Mouse (Mus musculus) kidney, embryonic 16.5 days (tissue): ENCODE measurements at regions not wholly inside any gene's neighbourhood (a gene's known extent, or its start where the extent isn't known, plus 50 kb on each side); places are given as distances from the start of the nearest gene placed in this dataset.
A peak's percentile ranks its signal among the peaks of the same experiment; 100 is the strongest.

Source experiments
- ATAC-seq: fragments of 200-750 bp; cut with Nextera tagmentation; 2 replicates; pipeline ENCODE4 v1.8.0; 2017; ENCODE audit warnings: moderate TSS enrichment; ENCODE audit not compliant: low FRiP score, low TSS enrichment
- H3K27ac ChIP-seq: fragments of 300-500 bp; sonication (generic); 2 replicates; pipeline ENCODE4 v1.5.1; 2014; ENCODE audit warnings: low read length
- H3K27me3 ChIP-seq: fragments of 300-500 bp; sonication (generic); 2 replicates; pipeline ENCODE4 v1.6.1; 2014; ENCODE audit warnings: low read length, control low read depth, mixed read lengths; ENCODE audit not compliant: insufficient read depth
- H3K36me3 ChIP-seq: fragments of 300-500 bp; sonication (generic); 2 replicates; pipeline ENCODE4 v1.6.1; 2014; ENCODE audit warnings: low read length, control low read depth, mixed read lengths; ENCODE audit not compliant: insufficient read depth
- H3K4me1 ChIP-seq: fragments of 300-500 bp; sonication (generic); 2 replicates; pipeline ENCODE4 v1.6.1; 2014; ENCODE audit warnings: low read length, control low read depth, mixed read lengths; ENCODE audit not compliant: insufficient read depth
- H3K4me2 ChIP-seq: fragments of 300-500 bp; sonication (generic); replicated peaks from 2 replicates; pipeline ENCODE4 v1.6.1; 2014; ENCODE audit warnings: low read depth, low read length
- H3K4me3 ChIP-seq: fragments of 300-500 bp; sonication (generic); 2 replicates; pipeline ENCODE4 v1.5.1; 2014; ENCODE audit warnings: mild to moderate bottlenecking, low read length
- H3K9ac ChIP-seq: fragments of 300-500 bp; sonication (generic); replicated peaks from 2 replicates; pipeline ENCODE4 v1.6.1; 2014; ENCODE audit warnings: low read length
- H3K9me3 ChIP-seq: fragments of 300-500 bp; sonication (generic); 2 replicates; pipeline ENCODE4 v1.6.1; 2016; ENCODE audit warnings: low read length, control low read depth
- whole genome bisulfite sequencing: fragments of 180-500 bp; shearing (Covaris S2); extraction: QIAGEN DNeasy Blood & Tissue Kit; methylation state at CpG from one replicate; pipeline ENCODE4 v1.1.7; 2014; 5-methylcytosine and 5-hydroxymethylcytosine counted together

DNA sequence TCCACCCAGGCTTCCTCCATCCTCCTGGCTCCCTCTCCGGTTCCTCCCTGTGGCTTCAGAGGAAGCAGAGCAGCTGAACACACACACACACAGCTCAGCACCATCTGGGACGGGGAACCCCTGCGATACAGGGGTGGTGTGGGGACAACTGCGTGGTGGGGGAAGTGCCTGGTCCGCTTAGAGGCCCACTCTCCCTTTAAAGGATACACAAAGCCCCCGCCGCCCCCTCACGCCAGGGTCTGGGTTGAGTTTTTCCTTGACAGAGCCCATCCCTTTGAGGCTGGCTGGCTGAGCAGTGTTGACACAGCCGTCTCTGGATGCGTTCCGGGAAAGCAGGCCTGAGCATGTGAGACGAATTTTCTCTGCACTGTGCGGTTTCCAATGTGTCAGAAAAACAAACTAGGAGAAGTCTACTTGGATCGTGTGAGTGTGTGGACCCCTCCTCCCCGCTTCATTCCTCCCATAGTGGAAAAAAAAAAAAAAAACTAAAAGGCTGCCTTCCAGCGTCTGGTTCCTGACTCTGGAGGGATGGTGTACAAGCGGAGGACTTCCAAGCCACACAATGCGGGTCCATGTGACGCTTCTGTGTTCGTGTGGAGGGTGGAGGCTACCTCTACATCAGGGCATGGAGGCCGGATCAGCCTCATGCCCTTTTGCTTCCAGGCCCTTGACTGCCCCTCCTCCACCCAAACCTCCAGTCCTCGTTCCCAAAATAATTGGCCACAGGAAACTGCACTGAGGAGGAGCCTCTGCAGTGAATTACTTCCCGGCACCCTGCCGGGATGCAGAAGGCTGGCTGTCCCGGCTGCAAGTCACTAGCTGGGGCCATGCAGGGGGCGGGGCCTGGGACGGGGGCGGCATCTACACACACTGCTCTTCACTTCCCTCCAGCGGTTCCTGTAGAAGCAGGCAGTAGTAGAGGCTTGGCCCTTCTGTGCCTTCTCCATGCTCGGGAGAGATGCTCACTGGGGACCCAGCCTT is 120.0 kb downstream of the Rpl14 start:
- peak; percentile 96 for ATAC-seq
- H3K9ac ChIP-seq: peak overlapping the region; percentile 33
- 4% methylated on average over 30 of the region's 30 CpGs for WGBS

DNA sequence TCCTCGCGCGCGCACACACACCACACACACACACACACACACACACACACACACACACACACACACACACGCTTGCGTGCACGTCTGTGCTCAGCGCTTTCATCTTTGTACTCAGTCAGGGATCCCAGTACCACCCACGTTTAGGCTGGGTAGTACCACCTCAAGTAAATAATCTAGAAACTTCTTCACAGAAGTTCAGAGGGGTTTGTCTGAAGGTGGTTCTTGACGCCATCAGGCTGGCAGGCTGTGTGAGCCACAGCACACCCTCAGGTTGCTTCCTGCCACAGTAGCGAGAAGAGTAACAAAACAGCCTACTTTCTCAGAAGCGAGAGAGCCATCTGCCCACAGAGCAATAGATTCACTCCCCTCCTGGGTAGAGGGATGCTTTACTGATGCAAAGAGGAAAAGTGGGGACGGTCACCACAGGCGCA is 120.7 kb downstream of the Rpl14 start:
- H3K4me3 ChIP-seq: peak overlapping the region; percentile 35

More for the DNA sequence above, 120.0 kb downstream of the Rpl14 start:
- Histone ChIP-seq H3K9me3 (no peaks in the 10 kb centered on the region), H3K4me1 (peaks cover 37% of the 10 kb centered on the region), H3K27me3 (no peaks in the 10 kb centered on the region), H3K27ac (peak overlapping the region; percentile 98), H3K4me3 (peak overlapping the region; percentile 35), H3K4me2 (peak overlapping the region; percentile 51), H3K36me3 (no peaks in the 10 kb centered on the region)

DNA sequence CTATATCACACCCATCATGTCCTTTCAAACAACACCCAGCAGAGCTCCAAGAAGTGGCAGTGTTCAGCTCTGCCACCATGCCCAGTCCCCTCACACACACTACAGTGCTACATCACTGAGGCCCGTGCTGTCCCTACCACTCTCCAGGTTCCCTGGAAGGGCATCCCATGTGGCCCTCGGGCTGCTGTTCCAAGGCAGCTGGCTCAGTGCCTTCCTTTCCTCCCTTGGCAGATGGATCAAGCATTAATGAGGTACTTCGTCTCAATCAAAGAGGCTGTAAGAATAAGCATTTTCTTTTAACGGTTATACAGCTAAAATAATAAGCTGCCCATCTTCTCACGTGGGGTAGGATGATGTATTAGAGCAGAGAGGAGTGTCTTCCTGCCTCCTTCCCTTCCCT is 123.2 kb downstream of the Rpl14 start:
- WGBS: 32% methylated on average over 5 of the region's 5 CpGs
- H3K4me3 ChIP-seq: no peak overlapping the region
- H3K27ac ChIP-seq: no peak overlapping the region
- ATAC-seq: no peak
- no peak overlapping the region for H3K4me2 ChIP-seq
- H3K27me3 ChIP-seq: no peaks in the 10 kb centered on the region
- no peaks in the 10 kb centered on the region for H3K9me3 ChIP-seq
- H3K36me3 ChIP-seq: no peaks in the 10 kb centered on the region
- H3K9ac ChIP-seq: no peak overlapping the region
- H3K4me1 ChIP-seq: peaks cover 32% of the 10 kb centered on the region

More for the DNA sequence above, 120.7 kb downstream of the Rpl14 start:
- H3K9me3 ChIP-seq: no peaks in the 10 kb centered on the region
- H3K27ac ChIP-seq: peak overlapping the region; percentile 98
- peaks cover 33% of the 10 kb centered on the region for H3K4me1 ChIP-seq
- H3K9ac ChIP-seq: peak overlapping the region; percentile 33
- ATAC-seq: peak; percentile 29; the same call in 1 of the 2 replicates
- H3K36me3 ChIP-seq: no peaks in the 10 kb centered on the region
- no peaks in the 10 kb centered on the region for H3K27me3 ChIP-seq
- peak overlapping the region; percentile 51 for H3K4me2 ChIP-seq
- 16% methylated on average over 14 of the region's 14 CpGs for WGBS

DNA sequence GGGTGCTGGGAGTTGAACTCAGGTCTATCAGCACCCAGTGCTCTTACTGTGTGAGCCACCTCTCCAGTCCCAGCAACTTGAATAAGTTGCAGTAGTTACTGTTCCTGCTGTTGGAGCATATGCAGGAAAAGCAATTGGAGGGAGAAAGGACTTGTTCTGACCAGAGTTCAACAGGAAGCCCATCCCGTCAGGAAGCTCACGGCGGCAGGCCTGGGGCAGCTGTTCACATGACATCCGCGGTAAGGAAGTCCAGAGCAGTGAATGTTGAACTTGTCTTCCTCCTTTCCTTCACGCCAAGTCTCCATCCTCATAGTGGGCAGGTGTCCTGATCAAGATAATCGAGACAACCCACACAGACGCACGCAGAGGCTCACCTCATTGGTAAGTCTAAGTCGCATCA is 124.7 kb downstream of the Rpl14 start:
- H3K27me3 ChIP-seq: no peaks in the 10 kb centered on the region
- no peak overlapping the region for H3K9ac ChIP-seq
- H3K27ac ChIP-seq: peak overlapping the region; percentile 43; the same call in 1 of the 2 replicates
- H3K4me1 ChIP-seq: peaks cover 17% of the 10 kb centered on the region
- no peak overlapping the region for H3K4me2 ChIP-seq
- H3K36me3 ChIP-seq: no peaks in the 10 kb centered on the region
- WGBS: 90% methylated on average over 10 of the region's 10 CpGs
- no peaks in the 10 kb centered on the region for H3K9me3 ChIP-seq
- no peak for ATAC-seq
- H3K4me3 ChIP-seq: no peak overlapping the region

DNA sequence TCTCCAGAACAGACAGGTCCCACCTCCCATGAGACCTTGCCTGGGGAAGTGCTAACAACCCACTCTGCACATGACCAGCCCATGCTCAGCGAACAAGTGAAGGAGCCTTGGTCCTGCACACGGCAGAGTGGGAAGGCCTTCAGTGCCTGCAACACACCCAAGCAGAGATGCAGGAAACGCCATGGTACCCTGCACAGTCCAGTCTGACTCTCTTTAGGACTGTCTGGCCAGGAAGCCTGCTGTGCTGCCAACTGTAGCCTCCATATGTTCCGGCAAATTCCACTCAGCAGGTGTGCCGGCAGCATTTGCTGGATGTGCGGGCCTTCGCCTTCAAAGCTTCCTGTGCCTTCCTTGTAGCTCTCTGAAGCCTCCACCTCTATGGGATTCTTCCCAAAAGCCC is 126.5 kb downstream of the Rpl14 start:
- no peak overlapping the region for H3K9ac ChIP-seq
- H3K27me3 ChIP-seq: no peaks in the 10 kb centered on the region
- 83% methylated on average over 7 of the region's 7 CpGs for WGBS
- H3K4me1 ChIP-seq: no peaks in the 10 kb centered on the region
- H3K4me3 ChIP-seq: no peak overlapping the region
- no peaks in the 10 kb centered on the region for H3K9me3 ChIP-seq
- H3K27ac ChIP-seq: no peak overlapping the region
- ATAC-seq: 0 out of 2 replicates have a peak, but pooled peaks have one; percentile 4
- H3K36me3 ChIP-seq: no peaks in the 10 kb centered on the region
- no peak overlapping the region for H3K4me2 ChIP-seq

DNA sequence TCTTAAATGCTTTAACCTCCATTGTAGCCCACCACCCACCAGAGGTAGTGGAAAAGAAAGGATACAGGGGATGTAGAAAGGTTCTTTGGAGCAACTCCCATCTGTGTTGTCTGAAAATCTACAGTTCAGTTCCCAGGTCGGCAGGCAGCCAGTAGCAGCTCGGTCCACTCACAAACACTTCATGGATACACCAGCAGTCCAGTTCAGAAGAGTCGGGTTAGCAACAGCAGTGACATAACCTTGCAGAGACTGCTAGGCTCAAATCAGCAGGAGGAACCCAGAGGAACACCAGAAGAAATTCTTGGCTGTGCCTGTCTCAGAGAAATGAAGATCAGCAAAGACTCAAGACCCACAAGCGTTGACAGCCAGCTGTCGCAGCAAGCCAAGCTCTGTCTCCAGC is 128.5 kb downstream of the Rpl14 start:
- H3K27ac ChIP-seq: no peak overlapping the region
- H3K4me1 ChIP-seq: peaks cover 7% of the 10 kb centered on the region; the same call in 1 of the 2 replicates

DNA sequence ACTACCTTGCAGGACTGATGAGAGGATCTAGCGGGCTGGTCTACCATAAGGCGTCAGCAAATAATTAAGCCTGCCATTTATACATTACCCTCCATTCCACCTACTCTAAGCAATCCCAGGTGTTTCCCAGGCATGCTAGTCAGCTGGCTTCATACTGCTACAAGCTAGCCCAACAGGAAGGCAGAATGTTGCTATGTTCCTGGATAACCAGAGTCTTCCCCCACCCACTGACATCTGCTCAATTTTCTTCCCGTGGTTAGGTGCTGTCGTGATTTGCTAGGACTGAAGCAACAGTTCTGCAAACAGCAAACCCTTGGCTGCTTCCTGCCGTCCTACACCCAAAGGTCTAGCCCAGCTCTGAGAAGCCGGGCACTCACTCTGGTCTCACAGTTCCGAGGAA is 131.6 kb downstream of the Rpl14 start:
- Histone ChIP-seq H3K27ac (0 out of 2 replicates have a peak overlapping the region, but pooled peaks have one; percentile 21), H3K9me3 (no peaks in the 10 kb centered on the region), H3K4me1 (peaks cover 7% of the 10 kb centered on the region), H3K9ac (no peak overlapping the region), H3K4me3 (no peak overlapping the region), H3K27me3 (no peaks in the 10 kb centered on the region), H3K4me2 (no peak overlapping the region), H3K36me3 (no peaks in the 10 kb centered on the region)
- no peak for ATAC-seq
- WGBS: 69% methylated on average over 7 of the region's 7 CpGs

More for the DNA sequence above, 128.5 kb downstream of the Rpl14 start:
- H3K4me3 ChIP-seq: no peak overlapping the region
- H3K27me3 ChIP-seq: no peaks in the 10 kb centered on the region
- no peak overlapping the region for H3K4me2 ChIP-seq
- WGBS: 85% methylated on average over 5 of the region's 5 CpGs
- no peaks in the 10 kb centered on the region for H3K36me3 ChIP-seq
- H3K9ac ChIP-seq: no peak overlapping the region
- ATAC-seq: no peak
- H3K9me3 ChIP-seq: no peaks in the 10 kb centered on the region

DNA sequence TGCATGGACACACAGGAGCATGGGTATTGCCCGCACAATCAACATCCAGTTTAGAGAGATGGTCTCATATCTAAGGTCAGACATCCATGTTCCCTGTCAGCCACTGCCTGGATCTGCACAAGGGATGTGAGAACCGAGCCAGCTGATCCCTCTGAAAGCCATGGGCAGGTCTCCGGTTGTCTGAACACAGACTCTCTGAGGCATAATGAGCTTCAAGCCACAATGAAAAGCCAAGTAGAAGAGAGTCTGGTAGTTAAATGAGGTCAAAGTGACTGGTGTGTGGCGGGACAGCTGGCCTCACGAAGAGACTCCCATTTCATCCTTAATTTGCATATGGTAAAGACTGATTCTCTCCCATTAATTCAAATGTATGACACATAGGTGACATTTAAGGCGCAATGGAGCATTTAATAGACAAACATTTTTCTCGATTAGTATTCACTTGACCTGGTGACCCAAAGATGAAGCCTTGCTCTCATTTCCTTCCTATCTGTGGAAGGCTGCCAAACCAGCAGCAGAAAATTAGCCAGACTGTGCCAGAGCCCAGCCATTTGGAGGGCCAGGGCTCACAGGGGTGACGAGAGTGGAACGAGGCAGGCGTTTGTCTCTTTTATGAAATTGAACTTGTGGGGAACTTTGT is 132.2 kb downstream of the Rpl14 start:
- Histone ChIP-seq H3K27ac (0 out of 2 replicates have a peak overlapping the region, but pooled peaks have one; percentile 21), H3K9ac (no peak overlapping the region), H3K4me3 (no peak overlapping the region), H3K36me3 (no peaks in the 10 kb centered on the region), H3K9me3 (no peaks in the 10 kb centered on the region), H3K27me3 (no peaks in the 10 kb centered on the region), H3K4me2 (no peak overlapping the region), H3K4me1 (peaks cover 12% of the 10 kb centered on the region)
- WGBS: 50% methylated on average over 10 of the region's 10 CpGs
- no peak for ATAC-seq

DNA sequence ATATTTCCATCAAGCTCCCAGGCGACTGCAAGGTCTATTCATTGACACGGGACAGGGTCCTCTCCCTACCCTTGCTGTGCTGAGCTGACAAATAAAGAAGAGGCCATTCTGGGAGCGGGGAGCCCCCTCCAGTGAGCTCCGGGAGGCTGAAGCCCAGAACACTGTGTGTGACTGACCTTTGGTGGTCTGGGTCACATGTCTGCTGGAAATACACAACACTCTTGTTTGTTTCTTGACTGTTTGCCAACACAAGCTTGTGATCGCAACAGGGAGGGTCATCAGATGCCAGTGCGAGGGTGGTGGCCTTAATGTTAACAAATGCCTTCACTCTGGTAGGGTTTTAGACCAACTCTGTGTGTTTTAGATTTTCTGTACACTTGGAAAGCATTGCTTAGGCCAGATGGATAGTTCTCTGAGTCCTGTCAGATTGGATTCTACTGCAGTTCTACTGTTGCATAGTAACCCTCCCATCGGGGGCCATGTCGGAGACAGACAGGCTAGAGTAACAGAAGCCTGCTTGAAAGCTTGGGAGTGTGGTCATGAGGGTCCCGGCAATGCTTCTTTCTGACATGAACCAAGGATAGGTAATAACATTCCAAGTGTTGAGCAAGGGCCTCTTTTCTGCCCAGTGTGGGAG is 135.4 kb downstream of the Rpl14 start:
- no peak for ATAC-seq
- 61% methylated on average over 9 of the region's 9 CpGs for WGBS

More for the DNA sequence above, 135.4 kb downstream of the Rpl14 start:
- Histone ChIP-seq H3K4me2 (no peak overlapping the region), H3K9me3 (peaks cover 6% of the 10 kb centered on the region), H3K4me1 (peaks cover 16% of the 10 kb centered on the region), H3K4me3 (no peak overlapping the region), H3K9ac (no peak overlapping the region), H3K36me3 (no peaks in the 10 kb centered on the region), H3K27ac (no peak overlapping the region), H3K27me3 (no peaks in the 10 kb centered on the region)
